Mouse (Mus musculus) gastrocnemius, postnatal 10 days (tissue): ENCODE results near the gene Mvb12a. TPM values are rescaled to one million over a fixed set of nuclear protein-coding genes. Genes with fewer than 3 reads are reported as not detected.
A peak's percentile ranks its signal among the peaks of the same experiment; 100 is the strongest.

Source experiments
- DNase-seq: peaks from one replicate; pipeline ENCODE4 v3.0.0; 2021; ENCODE audit warnings: mixed read lengths
- long read RNA-seq, 2 experiments: library from polyadenylated mRNA; stranded (forward); transcript quantifications; one replicate each; pipeline ENCODE4 v2.0.0; 2021
- total RNA-seq, 2 experiments: library from RNA; stranded (reverse); gene quantifications; 2 replicates each; pipeline ENCODE4 v1.2.3; 2021

Gene Mvb12a
- 10 to 100 TPM; 21.8 to 25.5 TPM for total RNA-seq
- long read RNA-seq, experiment 1, transcript Mvb12a-201 (9 exons, 1,062 nt) = major isoform, 16 of 21 reads
- long read RNA-seq, experiment 1, partial matches to known transcripts = 3 of 21 reads
- long read RNA-seq, experiment 1, other reads (novel, unspliced or antisense) = 2 of 21 reads
- long read RNA-seq, experiment 2, transcript Mvb12a-201 (9 exons, 1,062 nt) = major isoform, 22 of 28 reads
- long read RNA-seq, experiment 2, partial matches to known transcripts = 0 of 28 reads
- long read RNA-seq, experiment 2, other reads (novel, unspliced or antisense) = 5 of 28 reads

DNA sequence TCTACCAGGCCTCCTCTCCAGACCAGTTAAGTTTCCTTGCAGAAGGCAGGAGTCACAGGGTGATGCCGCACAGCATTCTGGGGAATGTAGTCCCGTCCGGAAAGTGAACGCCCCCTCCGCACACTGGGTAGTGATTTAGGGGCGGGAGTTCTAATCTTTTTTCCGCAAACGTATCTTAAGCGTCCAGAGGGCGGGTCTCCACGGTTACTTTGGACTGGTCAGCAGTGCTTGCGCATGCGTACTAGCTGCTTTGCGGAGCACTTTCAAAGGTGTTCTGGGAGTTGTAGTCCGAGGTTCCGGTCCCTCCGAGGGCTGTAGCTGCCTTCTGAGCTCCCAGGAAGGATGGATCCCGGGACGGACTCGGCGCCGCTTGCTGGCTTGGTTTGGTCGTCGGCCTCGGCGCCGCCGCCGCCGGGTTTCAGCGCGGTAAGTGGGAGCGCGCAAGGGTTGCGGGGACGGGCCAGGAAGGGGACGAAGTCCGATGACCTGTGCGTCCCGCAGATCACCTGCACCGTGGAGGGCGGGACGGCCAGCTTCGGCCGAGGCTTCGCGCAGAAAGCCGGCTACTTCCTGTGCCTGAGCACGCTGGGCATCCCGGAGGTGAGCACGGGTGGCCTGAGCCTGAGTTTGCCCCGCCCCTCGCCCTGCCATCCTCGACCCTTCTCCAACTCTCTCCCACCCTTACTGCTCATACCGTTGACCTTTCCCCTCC is at the start of gene Mvb12a:
Gene Mvb12a (plus strand): TSS at position 291 of the 712 bp plus-strand sequence.
- DNase-seq = peak; percentile 90

DNA sequence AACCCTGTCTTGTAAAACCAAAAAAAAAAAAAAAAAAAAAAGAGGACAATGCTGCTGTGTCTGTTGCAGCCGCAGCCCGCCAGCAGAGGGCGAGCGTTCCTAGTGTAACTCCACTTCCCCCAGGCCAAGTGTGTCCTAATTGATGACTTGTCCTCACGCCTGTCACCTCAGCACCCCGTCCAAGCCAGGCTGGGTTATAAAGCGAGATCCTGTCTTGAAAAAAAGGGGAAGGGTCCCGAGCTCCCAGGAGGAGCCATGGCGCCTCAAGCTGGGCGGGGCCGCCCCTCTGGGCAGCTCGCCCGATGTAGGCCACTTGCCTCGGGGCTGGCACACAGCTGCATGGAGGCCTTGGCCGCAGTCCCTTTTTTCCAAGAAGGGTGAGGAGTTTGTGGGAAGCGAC is 47.7 kb upstream of the Mvb12a start:
- DNase-seq = peak; percentile 89

DNA sequence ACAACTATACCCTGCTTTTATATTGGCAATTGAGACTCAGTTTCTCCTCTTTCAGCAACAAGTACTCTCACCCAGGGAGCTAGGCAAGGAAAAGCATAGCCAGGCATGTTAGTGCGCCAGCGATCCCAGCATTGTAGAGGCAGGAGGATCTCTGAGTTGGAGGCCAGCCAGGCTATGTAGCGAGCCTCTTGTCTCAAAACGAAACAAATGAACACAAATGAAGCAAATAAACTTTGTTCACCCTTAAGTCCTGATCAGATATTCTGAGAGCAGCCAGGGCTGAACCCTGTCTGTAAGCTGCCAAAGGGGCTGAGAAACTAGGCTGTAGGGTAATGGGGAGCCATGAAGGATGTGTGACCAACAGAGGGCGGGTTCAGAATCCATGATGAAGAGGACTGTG is 46.9 kb upstream of the Mvb12a start:
- no peak for DNase-seq

DNA sequence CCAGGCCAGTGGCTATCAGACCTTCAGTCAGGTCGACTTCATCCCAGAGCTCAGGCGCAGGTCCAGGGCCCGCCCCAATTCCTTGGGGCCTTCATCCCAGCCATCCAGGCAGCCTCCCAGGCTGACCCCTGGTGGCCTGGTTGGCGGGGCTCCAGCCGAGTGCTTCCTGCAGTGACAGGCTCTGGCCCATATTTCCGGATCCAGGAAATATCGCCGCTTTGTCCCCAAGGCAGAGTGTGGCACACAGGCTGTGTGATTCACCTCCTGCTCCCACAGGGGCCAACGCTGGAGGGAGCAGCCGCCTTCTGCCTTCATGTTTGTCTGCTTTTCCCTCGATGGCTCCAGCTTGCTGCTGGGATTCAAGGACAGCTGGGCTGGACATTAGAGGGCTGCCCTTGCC is 46.2 kb upstream of the Mvb12a start:
- DNase-seq = peak; percentile 95

DNA sequence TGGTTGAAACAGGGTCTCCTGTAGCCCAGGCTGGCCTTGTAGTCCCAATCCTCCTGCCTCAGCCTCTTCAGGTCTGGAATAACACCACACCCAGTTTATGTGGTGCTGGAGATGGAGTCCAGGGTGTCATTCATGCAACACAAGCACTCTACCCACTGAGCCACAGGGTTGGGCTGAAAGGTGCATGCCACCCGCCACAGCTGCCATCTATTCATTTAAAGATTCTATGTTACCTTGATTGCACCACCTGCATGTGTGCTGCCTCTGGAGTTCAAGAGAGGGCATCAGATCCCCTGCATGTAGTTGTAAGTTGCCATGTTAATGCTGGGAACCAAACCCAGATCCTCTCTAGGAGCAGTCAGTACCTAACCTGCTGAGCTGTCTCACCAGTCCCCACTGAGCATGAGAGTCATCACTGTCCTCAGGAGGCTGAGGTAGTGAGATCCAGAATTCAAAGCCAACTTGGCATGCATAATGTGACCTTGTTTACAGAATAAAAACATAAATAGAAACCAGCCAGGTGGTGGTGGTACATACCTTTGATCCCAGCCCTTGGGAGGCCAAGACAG is 45.6 kb upstream of the Mvb12a start:
- no peak for DNase-seq

DNA sequence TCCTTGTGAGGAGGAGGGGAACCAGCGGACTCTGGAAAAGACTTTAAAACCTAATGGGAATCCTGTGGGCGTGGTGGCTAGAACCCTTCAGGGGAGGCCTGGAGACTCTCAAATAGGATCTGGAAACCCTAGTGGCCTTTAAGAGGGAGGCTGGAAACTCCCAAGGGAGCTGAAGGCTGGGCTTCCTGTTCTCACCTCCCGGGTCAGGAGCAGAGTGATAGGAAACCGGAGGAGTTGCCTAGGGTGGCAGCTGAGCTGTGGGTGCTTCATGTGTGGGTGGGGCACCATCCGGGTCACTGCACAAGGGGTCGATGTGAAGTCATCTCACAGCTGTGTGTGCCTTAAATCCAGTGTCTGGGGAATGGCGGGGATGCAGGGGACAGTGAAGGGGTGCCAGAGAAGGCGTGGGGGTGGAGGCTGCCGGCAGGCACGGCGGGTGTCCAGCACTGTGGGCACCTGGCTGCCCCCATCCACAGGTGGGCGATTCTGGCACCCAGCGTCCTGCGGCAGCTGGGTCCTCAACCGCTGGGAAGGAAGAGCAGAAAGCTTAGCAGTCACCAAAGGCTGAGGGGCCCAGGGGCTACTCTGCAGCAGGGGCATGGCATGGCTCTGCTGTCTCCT is 44.7 kb upstream of the Mvb12a start:
- DNase-seq = no peak

DNA sequence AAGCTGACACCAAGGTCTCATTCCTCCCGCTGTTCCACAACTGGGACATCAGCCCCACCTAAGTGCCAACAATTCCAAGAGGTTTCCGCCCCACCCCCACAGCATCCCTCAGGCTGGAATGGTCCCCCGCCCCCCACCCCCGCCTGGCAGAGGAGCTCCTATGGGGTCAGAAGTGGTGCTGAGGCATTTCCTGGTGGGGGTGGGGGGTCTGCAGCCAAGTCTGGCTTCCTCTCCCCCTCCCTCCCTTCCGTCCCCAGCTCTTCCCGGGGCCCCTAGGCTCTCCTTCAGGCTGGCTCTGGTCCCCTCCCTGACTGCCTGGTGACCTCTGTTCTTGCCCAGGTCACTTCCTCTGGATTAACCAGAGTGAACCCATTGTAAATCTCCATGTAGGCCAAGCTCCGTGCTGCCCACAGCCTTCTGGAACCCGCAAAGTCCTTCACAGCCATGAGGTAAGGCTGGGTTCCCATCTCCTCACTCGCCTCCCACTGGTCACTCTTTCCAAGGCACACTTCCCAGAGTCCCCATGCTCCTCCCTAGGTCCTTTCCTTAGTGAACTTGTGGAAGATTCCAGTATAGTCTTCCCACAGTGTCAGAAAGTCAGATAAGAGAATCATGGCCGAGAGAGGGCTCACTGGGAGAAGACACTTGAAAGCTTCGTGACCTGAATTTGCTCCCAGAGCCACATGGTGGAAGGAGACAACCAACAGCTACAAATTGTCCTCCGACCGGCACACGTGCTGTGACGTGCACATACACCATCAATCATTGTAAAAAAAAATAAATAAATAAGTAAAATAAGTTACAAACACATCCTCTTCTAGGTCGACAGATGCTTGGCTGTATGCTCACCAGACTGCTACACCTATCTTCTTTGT is 43.7 kb upstream of the Mvb12a start:
- DNase-seq = no peak

DNA sequence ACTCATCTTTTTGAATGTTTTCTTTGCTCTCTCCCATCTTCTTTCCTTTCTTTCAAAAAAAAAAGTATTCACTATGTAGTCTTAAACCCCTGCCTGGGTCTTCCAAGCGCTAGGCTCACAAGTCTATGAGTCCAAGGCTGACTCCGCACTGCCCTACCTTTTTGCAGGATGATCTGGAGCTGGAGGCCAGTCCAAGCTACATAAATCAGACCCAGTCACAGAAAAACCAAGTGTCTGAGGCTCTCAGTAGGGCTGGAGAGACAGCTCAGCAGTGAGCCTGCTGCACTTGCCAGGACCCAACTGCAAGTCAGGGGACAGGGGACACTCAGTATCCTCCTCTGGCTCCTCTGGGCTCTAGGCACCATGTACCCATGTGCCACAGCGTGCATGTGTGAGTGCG is 38.4 kb upstream of the Mvb12a start:
- no peak for DNase-seq

DNA sequence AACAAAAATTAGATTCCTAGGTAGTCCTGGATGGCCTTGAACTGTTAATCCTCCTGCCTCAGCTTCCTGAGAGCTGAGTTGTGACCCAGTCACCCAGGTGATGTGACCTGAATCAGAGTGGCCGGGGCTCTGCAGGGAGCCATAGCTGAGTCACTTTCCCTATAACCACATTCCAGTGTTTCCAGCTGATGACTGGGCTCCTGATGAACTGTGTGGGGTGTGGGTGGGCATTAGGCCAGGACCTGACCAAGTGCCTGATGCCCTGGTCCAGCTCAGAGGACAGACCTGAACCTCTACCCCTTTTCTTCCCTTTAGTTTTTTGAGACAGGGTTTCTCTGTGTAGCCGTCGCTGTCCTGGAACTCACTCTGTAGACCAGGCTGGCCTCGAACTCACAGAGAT is 37.4 kb upstream of the Mvb12a start:
- no peak for DNase-seq

DNA sequence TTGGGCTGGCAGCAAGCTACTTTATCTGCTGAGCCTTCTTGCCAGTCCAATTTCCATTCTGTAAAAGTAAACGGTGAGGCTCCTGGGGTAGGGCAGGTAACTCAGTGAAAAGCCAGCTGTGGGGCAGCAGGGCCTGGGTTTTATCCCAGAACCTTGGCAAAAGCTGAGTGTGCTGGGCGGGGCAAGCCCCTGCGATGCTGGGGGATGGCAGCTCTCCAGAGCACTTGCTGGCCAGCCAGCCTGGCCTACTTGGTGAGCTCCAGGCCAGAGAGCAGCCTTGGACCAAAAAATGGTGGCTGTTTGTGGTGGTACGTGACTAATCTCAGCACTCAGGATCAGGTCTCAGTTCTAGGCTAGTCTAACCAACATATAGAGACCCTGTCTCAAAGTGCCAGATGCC is 36.7 kb upstream of the Mvb12a start:
- peak; percentile 52 for DNase-seq

DNA sequence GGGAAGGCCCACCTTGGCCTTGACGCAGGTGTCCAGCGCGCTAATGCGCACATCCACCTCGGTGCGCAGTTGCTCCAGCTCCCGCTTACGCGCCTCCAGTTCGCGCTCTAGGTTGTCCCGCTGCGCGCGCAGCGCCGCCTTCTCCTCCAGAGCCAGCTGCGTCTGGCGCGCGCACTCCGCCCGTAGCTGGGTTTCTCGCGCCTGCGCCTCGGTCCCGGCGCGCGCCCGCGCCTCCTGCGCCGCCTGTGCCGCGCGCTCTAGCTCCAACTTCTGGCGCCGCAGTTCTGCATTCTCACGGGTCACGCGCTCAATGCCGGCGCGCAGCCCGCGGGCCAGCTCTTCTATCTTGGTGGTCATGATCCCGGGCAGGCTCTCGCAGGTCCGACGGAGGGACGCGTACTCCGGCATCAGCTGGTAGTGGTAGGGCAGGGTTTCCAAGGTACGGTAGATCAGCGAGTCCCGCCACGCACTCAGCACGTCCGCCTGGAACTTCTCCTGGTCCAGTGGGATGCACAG is 35.1 kb upstream of the Mvb12a start:
- peak; percentile 85 for DNase-seq

DNA sequence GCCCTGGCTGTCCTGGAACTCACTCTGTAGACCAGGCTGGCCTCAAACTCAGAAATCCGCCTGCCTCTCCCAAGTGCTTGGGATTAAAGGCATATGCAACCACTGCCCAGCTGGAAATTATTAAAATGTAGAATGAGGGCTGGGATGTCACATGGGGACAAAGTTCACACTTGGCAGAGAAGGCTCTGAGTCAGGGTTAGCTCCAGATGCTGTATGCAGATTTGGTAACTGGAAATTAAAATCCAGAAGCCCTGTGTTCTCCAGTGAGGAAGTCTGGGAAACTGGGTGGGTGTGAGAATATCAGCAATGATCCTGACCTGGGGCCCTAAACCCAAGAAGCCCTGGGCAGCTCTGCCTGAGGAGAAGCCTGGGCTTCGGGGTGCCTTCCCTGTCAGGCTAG is 33.4 kb upstream of the Mvb12a start:
- no peak for DNase-seq

DNA sequence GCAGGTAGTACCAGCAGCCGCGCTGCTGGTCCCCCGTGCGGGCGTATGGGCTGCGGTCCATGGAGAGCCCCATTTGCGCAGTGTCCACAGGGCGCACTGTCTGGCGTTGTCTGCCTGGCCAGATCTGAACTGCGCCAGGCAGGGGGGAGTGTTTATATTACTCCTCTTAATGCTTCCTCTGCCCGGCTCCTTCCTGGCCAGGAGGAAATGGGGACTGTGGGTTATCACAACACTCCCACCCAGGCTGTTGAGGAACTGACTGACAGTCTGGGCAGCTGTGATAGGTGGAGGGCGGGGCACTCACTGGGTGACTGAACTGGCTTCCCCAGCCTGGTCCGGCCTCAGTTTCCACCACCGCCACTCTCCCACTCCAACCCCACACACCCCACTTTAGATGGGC is 31.1 kb upstream of the Mvb12a start, which contains the start of gene Plvap:
Gene Plvap (minus strand): TSS at position 109 of the 400 bp plus-strand sequence.
- no peak for DNase-seq

DNA sequence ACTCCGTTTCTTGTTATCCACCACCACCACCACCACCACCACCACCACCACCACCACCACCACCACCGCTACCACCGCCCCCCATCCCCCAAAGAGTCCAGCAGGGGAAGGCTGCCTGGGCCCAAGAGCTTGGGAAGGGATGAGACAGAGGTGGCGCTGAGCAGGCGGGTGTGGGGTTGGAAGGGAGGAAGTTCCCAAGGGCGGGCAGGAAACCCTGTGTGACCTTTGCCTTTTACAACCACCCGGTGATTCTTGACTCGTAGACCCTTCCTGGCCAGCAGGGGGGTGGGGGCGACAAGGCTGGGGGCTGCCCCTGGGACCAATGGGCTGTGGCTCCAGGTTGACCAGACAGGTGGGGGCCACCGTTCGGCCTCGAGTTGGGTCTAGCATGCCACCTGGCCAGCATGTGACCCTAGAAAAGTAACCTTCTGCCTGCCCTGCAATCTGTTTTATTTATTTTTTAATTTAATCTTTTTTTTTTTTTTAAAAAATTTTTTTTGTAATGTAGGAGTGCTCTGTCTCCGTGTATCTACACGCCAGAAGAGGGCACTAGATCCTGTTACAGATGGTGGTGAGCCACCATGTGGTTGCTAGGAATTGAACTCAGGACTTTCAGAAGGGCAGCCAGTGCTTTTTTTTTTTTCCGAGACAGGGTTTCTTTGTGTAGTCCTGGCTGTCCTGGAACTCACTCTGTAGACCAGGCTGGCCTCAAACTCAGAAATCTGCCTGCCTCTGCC is 29.5 kb upstream of the Mvb12a start:
- DNase-seq = no peak

DNA sequence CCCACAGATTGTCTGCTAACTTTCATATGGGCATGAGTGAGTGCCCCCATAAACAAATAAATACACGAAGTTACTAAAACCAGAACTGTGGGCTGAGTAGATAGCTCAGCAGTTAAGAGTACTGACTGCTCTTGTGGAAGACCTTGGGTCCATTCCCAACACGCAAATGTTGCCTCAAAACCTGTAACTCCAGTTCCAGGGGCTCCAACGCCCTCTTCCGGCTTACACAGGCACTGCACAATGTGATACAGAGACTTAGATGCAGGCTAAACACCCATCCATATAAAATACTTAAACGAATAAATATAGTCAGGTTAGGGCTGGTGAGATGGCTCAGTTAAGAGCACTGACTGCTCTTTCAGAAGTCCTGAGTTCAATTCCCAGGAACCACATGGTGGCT is 27.7 kb upstream of the Mvb12a start:
- DNase-seq = no peak

DNA sequence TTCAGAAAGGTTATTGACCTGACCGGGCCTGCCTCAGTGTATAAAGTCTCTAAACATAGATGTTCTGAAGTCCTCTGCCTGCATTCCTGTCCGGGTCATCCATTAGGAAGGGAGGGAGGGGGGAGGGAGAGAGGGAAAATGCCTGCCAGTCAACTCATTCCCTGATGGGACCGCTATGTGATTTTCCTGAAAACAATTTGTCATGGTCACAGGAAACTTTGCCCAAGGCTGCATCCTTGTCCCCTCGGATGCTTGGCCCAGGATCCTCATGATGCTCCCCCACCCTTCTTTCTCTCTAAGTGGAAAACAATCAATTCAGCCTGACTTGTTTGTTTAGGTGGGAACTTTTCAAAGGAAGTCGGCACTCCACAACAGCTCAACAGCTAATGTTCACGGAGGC is 25.9 kb upstream of the Mvb12a start:
- no peak for DNase-seq

DNA sequence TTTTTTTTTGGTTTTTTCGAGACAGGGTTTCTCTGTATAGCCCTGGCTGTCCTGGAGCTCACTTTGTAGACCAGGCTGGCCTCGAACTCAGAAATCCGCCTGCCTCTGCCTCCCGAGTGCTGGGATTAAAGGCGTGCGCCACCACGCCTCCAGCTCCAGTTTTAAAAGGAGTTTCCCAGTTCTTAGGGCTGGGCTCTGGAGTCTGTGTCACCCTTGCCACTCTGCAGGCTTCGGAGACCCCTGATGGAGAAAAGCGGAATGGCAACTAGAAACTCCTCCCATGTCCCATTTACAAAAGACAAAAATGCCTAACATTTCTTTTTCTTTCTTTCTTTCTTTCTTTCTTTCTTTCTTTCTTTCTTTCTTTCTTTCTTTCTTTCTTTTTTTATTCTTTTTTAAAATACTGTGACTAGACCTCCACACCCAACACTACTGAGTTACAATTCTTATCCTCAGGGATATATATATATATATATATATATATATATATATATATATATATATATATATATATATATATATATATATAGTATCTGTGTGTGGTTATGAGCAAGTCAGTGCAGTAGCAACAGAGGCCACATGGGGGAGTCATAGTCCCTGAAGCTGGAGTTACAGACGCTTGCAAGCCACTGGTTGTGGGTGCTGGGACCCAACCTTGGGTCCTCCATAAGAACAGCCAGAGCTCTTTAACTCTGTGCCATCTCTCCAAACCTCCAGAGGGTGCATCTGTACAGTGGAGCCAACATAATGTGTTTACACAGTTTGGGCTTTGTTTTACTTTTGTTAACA is 23.5 kb upstream of the Mvb12a start:
- peak; percentile 66 for DNase-seq

DNA sequence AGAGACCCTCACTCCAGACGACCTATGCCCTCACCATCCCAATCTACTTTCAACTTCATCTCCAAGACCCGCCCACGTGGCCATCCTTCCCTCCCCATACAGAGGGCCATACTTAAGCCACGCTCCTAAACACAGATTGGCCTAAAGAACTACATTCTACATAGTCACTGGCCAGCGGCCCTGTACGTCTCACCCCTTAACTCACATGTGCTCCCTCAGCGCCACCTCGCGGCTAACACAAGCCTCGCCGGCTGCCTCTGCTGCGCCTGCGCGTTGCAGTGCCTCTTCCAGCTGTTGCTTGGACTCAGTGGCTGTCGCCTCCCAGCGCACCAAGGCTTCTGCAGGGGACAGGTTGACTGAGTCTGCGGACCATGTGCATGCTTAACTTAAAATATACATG is 21.1 kb upstream of the Mvb12a start:
- DNase-seq = peak; percentile 97

DNA sequence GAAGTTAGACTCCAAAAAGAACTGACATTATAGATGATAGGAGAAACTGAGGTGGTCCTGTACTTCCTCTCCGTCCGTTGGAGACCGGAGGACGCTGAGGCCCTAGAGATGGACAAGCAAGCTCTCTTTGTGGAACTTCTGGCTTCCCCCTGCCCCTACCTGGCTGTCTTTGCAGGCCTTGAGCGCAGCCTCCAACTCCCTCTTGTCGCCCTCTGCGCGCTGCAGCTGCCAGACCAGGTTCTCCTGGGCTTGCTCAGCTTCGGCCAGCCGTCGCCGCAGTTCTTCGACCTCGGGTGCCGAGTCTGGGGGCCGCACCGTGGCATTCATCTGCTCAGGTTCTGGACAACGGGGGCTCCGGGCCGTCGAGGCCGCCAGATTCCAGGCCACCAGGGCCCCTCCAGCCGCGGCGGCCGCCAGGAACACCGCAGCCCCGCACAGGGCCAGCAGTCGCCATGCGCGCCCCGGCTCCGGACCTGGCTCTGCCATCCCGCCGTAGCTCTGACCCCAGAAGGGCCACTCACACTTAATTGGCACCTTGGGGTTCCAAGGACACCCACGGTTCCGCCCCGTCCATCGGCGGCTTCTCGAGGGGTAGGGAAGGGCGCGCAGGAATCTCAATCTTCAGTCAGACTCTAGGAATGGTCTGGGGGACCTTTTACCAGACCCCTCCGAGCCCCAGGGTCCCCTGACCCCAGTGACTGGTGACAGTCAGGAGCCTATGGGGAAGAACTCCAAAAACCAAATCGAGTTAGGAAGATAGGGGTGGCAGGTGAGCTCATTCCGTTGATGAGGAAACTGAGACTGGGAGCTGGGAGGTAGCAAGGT is 17.3 kb upstream of the Mvb12a start, which contains the start of gene Ccdc194:
Gene Ccdc194 (minus strand): TSS at position 486 of the 825 bp plus-strand sequence.
- DNase-seq = no peak
